Mouse (Mus musculus): ENCODE measurements at regions not wholly inside any gene's neighbourhood (a gene's known extent, or its start where the extent isn't known, plus 50 kb on each side); places are given as distances from the start of the nearest gene placed in this dataset.

DNA sequence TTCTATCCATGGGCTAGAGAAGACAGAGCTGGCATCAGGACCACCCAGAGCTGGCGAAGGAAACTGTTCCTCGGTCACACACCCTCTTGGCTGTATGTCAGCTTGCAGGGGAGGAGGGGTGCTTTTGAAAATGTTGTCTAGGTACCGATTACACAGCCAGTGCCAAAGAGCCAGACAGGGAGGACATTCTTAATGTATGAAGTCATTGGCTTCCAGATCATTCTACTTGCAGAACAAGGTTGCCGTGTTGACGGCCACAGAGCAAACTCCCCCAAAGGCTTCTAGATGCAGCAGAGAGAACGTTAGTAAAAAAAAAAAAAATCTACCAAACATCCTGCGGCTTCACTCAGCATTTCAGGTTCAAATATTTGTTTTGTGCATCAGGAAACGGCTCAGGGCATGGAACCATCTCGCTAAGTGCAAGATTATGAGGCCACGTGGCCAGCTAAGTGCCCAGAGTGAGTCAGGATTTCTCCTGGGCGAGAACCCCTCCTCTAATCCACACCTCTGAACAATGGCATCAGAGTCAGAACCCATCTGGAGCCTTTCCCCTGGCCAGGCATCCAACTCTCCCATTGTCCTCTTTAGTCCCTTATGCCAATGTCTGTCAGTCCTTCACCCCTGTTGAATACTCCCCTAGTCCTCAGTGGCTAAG lies 80.1 kb upstream of the Ubl3 start:
- TF ChIP-seq CTCF (IDR thresholded peaks at IDR 0.05; ENCODE audit: extremely low read depth, insufficient read depth, low read length) (no peak), POLR2A (IDR thresholded peaks at IDR 0.05; ENCODE audit: extremely low read depth, insufficient read depth, low read length) (no peak)
